ENCODE assay signal across 28 mouse cellular contexts in genomic region chr9:65531283-65531682, GRCm38 (mm10). TPM values are rescaled to one million over a fixed set of nuclear protein-coding genes. Genes with fewer than 3 reads are reported as not detected.
"Had no signal": no experiment of that assay in that cellular context is flagged by ENCODE, and none has a peak within 500 bp of the region (broad histone marks: within the 10 kb centered on the region; RNA-seq: fewer than 3 reads in every experiment).

No protein-coding gene starts in this region.

- DNase-seq: gastrocnemius, adult 2 months; gastrocnemius, postnatal 10 days; gastrocnemius, postnatal 25 days; heart, adult 18-20 months; heart, postnatal 10 days; heart, postnatal 4 days; kidney, adult 18-20 months; kidney, adult 8-10 months; kidney, postnatal 10 days; kidney, postnatal 25 days; kidney, postnatal 4 days; left cerebral cortex, postnatal 4 days had no signal

- ATAC-seq: hindbrain, embryonic 16.5 days; inflammation-experienced regulatory T-cells, adult 6 months; intestine, embryonic 15.5 days; intestine, postnatal 0 days had no signal

- H3K4me3 ChIP-seq: gastrocnemius, adult 2 months; heart, embryonic 12.5 days; hindbrain, embryonic 12.5 days; intestine, embryonic 15.5 days; kidney, embryonic 15.5 days; layer of hippocampus, adult 2 months; limb, embryonic 13.5 days; limb, embryonic 15.5 days had no signal

- H3K9ac ChIP-seq: heart, embryonic 12.5 days; hindbrain, embryonic 12.5 days; hindbrain, embryonic 14.5 days; intestine, embryonic 15.5 days; kidney, embryonic 15.5 days; limb, embryonic 13.5 days; limb, embryonic 15.5 days; liver, embryonic 14.5 days had no signal

- H3K4me2 ChIP-seq: heart, embryonic 12.5 days; hindbrain, embryonic 12.5 days; hindbrain, embryonic 14.5 days; intestine, embryonic 15.5 days; kidney, embryonic 15.5 days; limb, embryonic 13.5 days; limb, embryonic 15.5 days; liver, embryonic 11.5 days had no signal

- H3K36me3 ChIP-seq: heart, embryonic 12.5 days; hindbrain, embryonic 12.5 days; intestine, embryonic 15.5 days; kidney, embryonic 15.5 days; limb, embryonic 13.5 days; limb, embryonic 15.5 days had no signal

- H3K9me3 ChIP-seq: heart, embryonic 12.5 days; hindbrain, embryonic 12.5 days; intestine, embryonic 15.5 days; kidney, embryonic 15.5 days; limb, embryonic 13.5 days; limb, embryonic 15.5 days had no signal

- H3K27me3 ChIP-seq: heart, embryonic 12.5 days; hindbrain, embryonic 12.5 days; intestine, embryonic 15.5 days; kidney, embryonic 15.5 days; limb, embryonic 13.5 days; limb, embryonic 15.5 days had no signal

- H3K4me1 ChIP-seq: hindbrain, embryonic 12.5 days; limb, embryonic 13.5 days; limb, embryonic 15.5 days had no signal

- H3K27ac ChIP-seq: gastrocnemius, adult 2 months; hindbrain, embryonic 12.5 days; hindbrain, embryonic 14.5 days; intestine, embryonic 15.5 days; kidney, embryonic 15.5 days; layer of hippocampus, adult 2 months; limb, embryonic 13.5 days; limb, embryonic 15.5 days; liver, embryonic 14.5 days had no signal

RNA-seq across cellular contexts. Expression of gene Ankdd1a, which starts 11.3 kb away (rescaled TPM):
- polyA plus RNA-seq: heart, embryonic 12.5 days; heart, embryonic 14.5 days; heart, embryonic 16.5 days; hindbrain, embryonic 12.5 days; inflammation-experienced regulatory T-cells, adult 6 months; intestine, embryonic 15.5 days; intestine, postnatal 0 days; kidney, embryonic 15.5 days; limb, embryonic 11.5 days; limb, embryonic 13.5 days; liver, embryonic 11.5 days had no signal
